Mouse (Mus musculus): ENCODE measurements around the gene Vmn1r222. TPM values are rescaled to one million over a fixed set of nuclear protein-coding genes. Genes with fewer than 3 reads are reported as not detected.
"Not testable (repeated sequence)": the region's sequence is repeated elsewhere in the genome, so short reads cannot be mapped to it uniquely, and the experiment has no call there.

The Vmn1r222 gene
- polyA plus RNA-seq (2014; fragmentation: Nextera tagmentation; extraction: Ambion mirVana): not detected in 2 replicates

- not testable (repeated sequence) for ATAC-seq (ENCODE audit: low FRiP score, low TSS enrichment); H3K9me3 ChIP-seq (ENCODE audit: control insufficient read depth, low read length); H3K27me3 ChIP-seq (ENCODE audit: control insufficient read depth, insufficient read depth, low read length); H3K36me3 ChIP-seq (ENCODE audit: control insufficient read depth, insufficient read depth, low read length); H3K4me1 ChIP-seq (ENCODE audit: control insufficient read depth, insufficient read depth, low read length); H3K27ac ChIP-seq (ENCODE audit: low read depth, low read length); H3K9ac ChIP-seq (ENCODE audit: low read depth, low read length); H3K4me2 ChIP-seq (replicated peaks; ENCODE audit: low read depth, low read length); H3K4me3 ChIP-seq (ENCODE audit: low read length)
Observed at GRCm38 (mm10) chr13:23235847-23236246, at the start of gene Vmn1r222. Gene Vmn1r222, minus strand, starts transcription at chr13:23235947.

GRCm38 (mm10) chr13:23285191-23285920 lies 49.6 kb upstream of the Vmn1r222 start:
- H3K4me3 ChIP-seq (ENCODE audit: low read length): peak overlapping the region; percentile 53
- WGBS: 2% methylated on average over 22 of the region's 22 CpGs
- H3K4me2 ChIP-seq (replicated peaks; ENCODE audit: low read depth, low read length): peak overlapping the region; percentile 80
- no peaks in the 10 kb centered on the region; the same call in 1 of the 2 replicates for H3K4me1 ChIP-seq (ENCODE audit: control insufficient read depth, insufficient read depth, low read length)
- no peaks in the 10 kb centered on the region for H3K9me3 ChIP-seq (ENCODE audit: control insufficient read depth, low read length)
- H3K9ac ChIP-seq (ENCODE audit: low read depth, low read length): peak overlapping the region; percentile 42; the same call in 1 of the 2 replicates
- H3K36me3 ChIP-seq (ENCODE audit: control insufficient read depth, insufficient read depth, low read length): no peaks in the 10 kb centered on the region
- peak; percentile 82 for ATAC-seq (ENCODE audit: low FRiP score, low TSS enrichment)
- H3K27ac ChIP-seq (ENCODE audit: low read depth, low read length): no peak overlapping the region
- H3K27me3 ChIP-seq (ENCODE audit: control insufficient read depth, insufficient read depth, low read length): peaks cover 12% of the 10 kb centered on the region; the same call in 1 of the 2 replicates

- Histone ChIP-seq H3K4me1 (ENCODE audit: control insufficient read depth, insufficient read depth, low read length) (no peaks in the 10 kb centered on the region), H3K9me3 (ENCODE audit: control insufficient read depth, low read length) (no peaks in the 10 kb centered on the region), H3K27ac (ENCODE audit: low read depth, low read length) (no peak overlapping the region), H3K36me3 (ENCODE audit: control insufficient read depth, insufficient read depth, low read length) (no peaks in the 10 kb centered on the region), H3K4me3 (ENCODE audit: low read length) (no peak overlapping the region), H3K9ac (ENCODE audit: low read depth, low read length) (no peak overlapping the region), H3K27me3 (ENCODE audit: control insufficient read depth, insufficient read depth, low read length) (no peaks in the 10 kb centered on the region), H3K4me2 (replicated peaks; ENCODE audit: low read depth, low read length) (no peak overlapping the region)
- ATAC-seq (ENCODE audit: low FRiP score, low TSS enrichment): no peak
- WGBS: 93% methylated on average over 3 of the region's 3 CpGs
Observed at GRCm38 (mm10) chr13:23279992-23280391, 44.2 kb upstream of the Vmn1r222 start.

GRCm38 (mm10) chr13:23279576-23279975 lies 43.8 kb upstream of the Vmn1r222 start:
- Histone ChIP-seq H3K4me3 (ENCODE audit: low read length) (no peak overlapping the region), H3K27ac (ENCODE audit: low read depth, low read length) (no peak overlapping the region), H3K27me3 (ENCODE audit: control insufficient read depth, insufficient read depth, low read length) (no peaks in the 10 kb centered on the region), H3K9ac (ENCODE audit: low read depth, low read length) (no peak overlapping the region), H3K9me3 (ENCODE audit: control insufficient read depth, low read length) (no peaks in the 10 kb centered on the region), H3K4me1 (ENCODE audit: control insufficient read depth, insufficient read depth, low read length) (no peaks in the 10 kb centered on the region), H3K36me3 (ENCODE audit: control insufficient read depth, insufficient read depth, low read length) (no peaks in the 10 kb centered on the region), H3K4me2 (replicated peaks; ENCODE audit: low read depth, low read length) (no peak overlapping the region)
- 91% methylated on average over 4 of the region's 4 CpGs for WGBS
- ATAC-seq (ENCODE audit: low FRiP score, low TSS enrichment): no peak

GRCm38 (mm10) chr13:23270321-23271101 lies 34.8 kb upstream of the Vmn1r222 start:
- Histone ChIP-seq H3K4me3 (ENCODE audit: low read length) (peak overlapping the region; percentile 34), H3K9ac (ENCODE audit: low read depth, low read length) (0 out of 2 replicates have a peak overlapping the region, but pooled peaks have one; percentile 14), H3K4me2 (replicated peaks; ENCODE audit: low read depth, low read length) (peak overlapping the region; percentile 48), H3K4me1 (ENCODE audit: control insufficient read depth, insufficient read depth, low read length) (0 out of 2 replicates have a peak, but pooled peaks cover 4% of the 10 kb centered on the region), H3K27ac (ENCODE audit: low read depth, low read length) (no peak overlapping the region), H3K36me3 (ENCODE audit: control insufficient read depth, insufficient read depth, low read length) (no peaks in the 10 kb centered on the region), H3K27me3 (ENCODE audit: control insufficient read depth, insufficient read depth, low read length) (no peaks in the 10 kb centered on the region), H3K9me3 (ENCODE audit: control insufficient read depth, low read length) (no peaks in the 10 kb centered on the region)
- WGBS: 2% methylated on average over 34 of the region's 34 CpGs
- ATAC-seq (ENCODE audit: low FRiP score, low TSS enrichment): peak; percentile 89

- Histone ChIP-seq H3K4me3 (ENCODE audit: low read length) (peak overlapping the region; percentile 34; the same call in 1 of the 2 replicates), H3K9ac (ENCODE audit: low read depth, low read length) (no peak overlapping the region), H3K4me2 (replicated peaks; ENCODE audit: low read depth, low read length) (peak overlapping the region; percentile 48), H3K9me3 (ENCODE audit: control insufficient read depth, low read length) (no peaks in the 10 kb centered on the region), H3K4me1 (ENCODE audit: control insufficient read depth, insufficient read depth, low read length) (0 out of 2 replicates have a peak, but pooled peaks cover 4% of the 10 kb centered on the region), H3K27me3 (ENCODE audit: control insufficient read depth, insufficient read depth, low read length) (no peaks in the 10 kb centered on the region), H3K27ac (ENCODE audit: low read depth, low read length) (no peak overlapping the region), H3K36me3 (ENCODE audit: control insufficient read depth, insufficient read depth, low read length) (no peaks in the 10 kb centered on the region)
- peak; percentile 39; the same call in 1 of the 2 replicates for ATAC-seq (ENCODE audit: low FRiP score, low TSS enrichment)
- 34% methylated on average over 11 of the region's 11 CpGs for WGBS
Observed at GRCm38 (mm10) chr13:23269681-23270080, 33.9 kb upstream of the Vmn1r222 start.

- H3K4me3 ChIP-seq (ENCODE audit: low read length); H3K27me3 ChIP-seq (ENCODE audit: control insufficient read depth, insufficient read depth, low read length); H3K9ac ChIP-seq (ENCODE audit: low read depth, low read length); H3K27ac ChIP-seq (ENCODE audit: low read depth, low read length); H3K36me3 ChIP-seq (ENCODE audit: control insufficient read depth, insufficient read depth, low read length); H3K4me2 ChIP-seq (replicated peaks; ENCODE audit: low read depth, low read length); H3K9me3 ChIP-seq (ENCODE audit: control insufficient read depth, low read length); H3K4me1 ChIP-seq (ENCODE audit: control insufficient read depth, insufficient read depth, low read length): not testable (repeated sequence)
- 46% methylated on average over 4 of the region's 4 CpGs for WGBS
- peak; percentile 90 for ATAC-seq (ENCODE audit: low FRiP score, low TSS enrichment)
Observed at GRCm38 (mm10) chr13:23269127-23269526, 33.4 kb upstream of the Vmn1r222 start.

GRCm38 (mm10) chr13:23268606-23269005 lies 32.9 kb upstream of the Vmn1r222 start:
- H3K9ac ChIP-seq (ENCODE audit: low read depth, low read length); H3K27me3 ChIP-seq (ENCODE audit: control insufficient read depth, insufficient read depth, low read length); H3K27ac ChIP-seq (ENCODE audit: low read depth, low read length); H3K9me3 ChIP-seq (ENCODE audit: control insufficient read depth, low read length); H3K4me1 ChIP-seq (ENCODE audit: control insufficient read depth, insufficient read depth, low read length); H3K4me2 ChIP-seq (replicated peaks; ENCODE audit: low read depth, low read length); H3K36me3 ChIP-seq (ENCODE audit: control insufficient read depth, insufficient read depth, low read length); H3K4me3 ChIP-seq (ENCODE audit: low read length): not testable (repeated sequence)
- 95% methylated on average over 2 of the region's 3 CpGs for WGBS
- 0 out of 2 replicates have a peak, but pooled peaks have one; percentile 32 for ATAC-seq (ENCODE audit: low FRiP score, low TSS enrichment)
